Mouse (Mus musculus): ENCODE measurements around the gene Timm8a2. TPM values are rescaled to one million over a fixed set of nuclear protein-coding genes. Genes with fewer than 3 reads are reported as not detected.

The Timm8a2 gene
- polyA plus RNA-seq (2014; fragmentation: Illumina TruSeq; extraction: RNeasy Lipid Tissue Mini Kit (QIAGEN cat#74804)), result not detected

GRCm38 (mm10) chr14:122034451-122034850 is at the start of gene Timm8a2:
Timm8a2 (plus strand) TSS chr14:122034674.

Other genes with a start within 250 kb of the Timm8a2 start
- 88.0 TPM for gene Dock9, start 236.8 kb upstream of the Timm8a2 start, polyA plus RNA-seq (2014; fragmentation: Illumina TruSeq; extraction: RNeasy Lipid Tissue Mini Kit (QIAGEN cat#74804))
- gene Ubac2, start 156.1 kb upstream of the Timm8a2 start, polyA plus RNA-seq (2014; fragmentation: Illumina TruSeq; extraction: RNeasy Lipid Tissue Mini Kit (QIAGEN cat#74804)), result 8.0 TPM
- gene Gpr18, start 118.9 kb upstream of the Timm8a2 start, polyA plus RNA-seq (2014; fragmentation: Illumina TruSeq; extraction: RNeasy Lipid Tissue Mini Kit (QIAGEN cat#74804)), result 0.31 TPM
- gene Gpr183, start 69.5 kb upstream of the Timm8a2 start, polyA plus RNA-seq (2014; fragmentation: Illumina TruSeq; extraction: RNeasy Lipid Tissue Mini Kit (QIAGEN cat#74804)), result 0.74 TPM
- 752 TPM for gene Tm9sf2, start 72.4 kb downstream of the Timm8a2 start, polyA plus RNA-seq (2014; fragmentation: Illumina TruSeq; extraction: RNeasy Lipid Tissue Mini Kit (QIAGEN cat#74804))
- 35.1 TPM for gene Clybl, start 147.0 kb downstream of the Timm8a2 start, polyA plus RNA-seq (2014; fragmentation: Illumina TruSeq; extraction: RNeasy Lipid Tissue Mini Kit (QIAGEN cat#74804))